Mouse (Mus musculus): ENCODE results near the gene Dlx4. TPM values are rescaled to one million over a fixed set of nuclear protein-coding genes. Genes with fewer than 3 reads are reported as not detected.

The Dlx4 gene
- polyA plus RNA-seq, 1 experiment from 2014 or later: 0.15 TPM

DNA sequence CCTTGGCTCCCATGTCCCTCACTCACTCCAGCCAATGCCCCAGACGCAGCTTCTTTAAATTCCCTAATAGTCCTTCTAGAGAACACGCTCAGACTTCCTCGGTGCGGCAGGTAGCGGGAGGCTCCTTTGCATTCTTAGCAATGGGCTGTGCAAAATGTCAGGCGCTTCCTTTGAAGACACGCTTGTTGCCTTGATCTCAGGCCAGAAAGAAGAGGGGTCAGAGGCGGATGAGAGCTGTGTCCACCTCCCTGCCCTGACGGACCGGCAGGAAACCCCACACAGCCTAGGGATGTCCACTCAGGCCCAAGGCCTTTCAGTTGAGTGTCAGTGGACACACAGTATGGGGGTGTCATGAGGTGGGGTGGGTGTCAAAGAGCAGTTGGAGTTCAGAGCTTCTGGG, 50.5 kb downstream of the Dlx4 start:
- H3K27me3 ChIP-seq (ENCODE audit: low read depth, poor library complexity, severe bottlenecking): 0 out of 2 replicates have a peak, but pooled peaks cover 2% of the 10 kb centered on the region
- H3K9me3 ChIP-seq (replicated peaks): no peaks in the 10 kb centered on the region
- no peak overlapping the region for H3K27ac ChIP-seq (replicated peaks)
- no peaks in the 10 kb centered on the region for H3K36me3 ChIP-seq
- WGBS: 81% methylated on average over 10 of the region's 10 CpGs
- peaks cover 33% of the 10 kb centered on the region for H3K4me1 ChIP-seq
- DNase-seq (ENCODE audit: low spot score): no peak
- H3K4me3 ChIP-seq: no peak overlapping the region

DNA sequence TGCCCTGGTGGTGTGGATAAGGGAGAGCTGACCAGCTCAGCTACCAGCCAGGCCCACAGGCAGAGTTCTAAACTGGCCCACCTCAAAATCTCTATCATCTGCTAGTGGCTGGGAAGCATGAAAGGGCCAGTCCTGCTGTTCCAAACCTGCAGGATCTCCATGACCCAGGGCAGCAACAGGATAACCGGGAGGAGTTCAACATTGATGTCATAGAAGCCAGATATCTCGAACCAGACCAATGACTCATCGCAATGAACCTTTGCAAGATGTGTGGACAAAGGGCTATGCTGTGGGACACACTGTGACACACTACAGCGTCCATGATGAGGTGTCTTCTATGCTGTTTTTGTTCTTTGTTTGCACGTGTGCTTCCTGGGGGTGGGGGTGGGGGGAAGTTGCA, 53.0 kb downstream of the Dlx4 start:
- H3K4me3 ChIP-seq: no peak overlapping the region
- H3K9me3 ChIP-seq (replicated peaks): no peaks in the 10 kb centered on the region
- peaks cover 28% of the 10 kb centered on the region for H3K4me1 ChIP-seq
- 80% methylated on average over 5 of the region's 5 CpGs for WGBS
- no peaks in the 10 kb centered on the region for H3K27me3 ChIP-seq (ENCODE audit: low read depth, poor library complexity, severe bottlenecking)
- H3K27ac ChIP-seq (replicated peaks): no peak overlapping the region
- no peaks in the 10 kb centered on the region for H3K36me3 ChIP-seq
- DNase-seq (ENCODE audit: low spot score): no peak

Other genes with a start within 250 kb of the Dlx4 start
- gene Col1a1, start 210.0 kb downstream of the Dlx4 start, polyA plus RNA-seq (2016; fragmentation: Nextera tagmentation; extraction: Ambion mirVana): 85.4 and 177 TPM in 2 replicates
- not detected in 2 replicates for gene Hils1, start 178.7 kb downstream of the Dlx4 start, polyA plus RNA-seq (2016; fragmentation: Nextera tagmentation; extraction: Ambion mirVana)
- 0.20 TPM in 1 of 2 replicates, not detected in the other for gene Sgca, start 169.9 kb downstream of the Dlx4 start, polyA plus RNA-seq (2016; fragmentation: Nextera tagmentation; extraction: Ambion mirVana)
- 8.6 and 9.0 TPM in 2 replicates for gene Ppp1r9b, start 155.2 kb downstream of the Dlx4 start, polyA plus RNA-seq (2016; fragmentation: Nextera tagmentation; extraction: Ambion mirVana)
- gene Samd14, start 136.4 kb downstream of the Dlx4 start, polyA plus RNA-seq (2016; fragmentation: Nextera tagmentation; extraction: Ambion mirVana): 40.8 and 58.6 TPM in 2 replicates
- gene Pdk2, start 104.9 kb downstream of the Dlx4 start, polyA plus RNA-seq (2016; fragmentation: Nextera tagmentation; extraction: Ambion mirVana): 9.7 and 15.3 TPM in 2 replicates
- gene Itga3, start 69.5 kb downstream of the Dlx4 start, polyA plus RNA-seq (2016; fragmentation: Nextera tagmentation; extraction: Ambion mirVana): 5.1 and 5.4 TPM in 2 replicates
- 0.89 and 1.3 TPM in 2 replicates for gene Dlx3, start 26.1 kb downstream of the Dlx4 start, polyA plus RNA-seq (2016; fragmentation: Nextera tagmentation; extraction: Ambion mirVana)
- not detected in 2 replicates for gene Tac4, start 115.3 kb upstream of the Dlx4 start, polyA plus RNA-seq (2016; fragmentation: Nextera tagmentation; extraction: Ambion mirVana)
- 91.6 and 97.6 TPM in 2 replicates for gene Kat7, start 164.0 kb upstream of the Dlx4 start, polyA plus RNA-seq (2016; fragmentation: Nextera tagmentation; extraction: Ambion mirVana)
- 6.7 and 7.7 TPM in 2 replicates for gene Fam117a, start 190.8 kb upstream of the Dlx4 start, polyA plus RNA-seq (2016; fragmentation: Nextera tagmentation; extraction: Ambion mirVana)
- gene Slc35b1, start 238.4 kb upstream of the Dlx4 start, polyA plus RNA-seq (2016; fragmentation: Nextera tagmentation; extraction: Ambion mirVana): 123 and 131 TPM in 2 replicates

Measured in midbrain, embryonic 10.5 days (tissue).